Mouse (Mus musculus) CH12.LX (cell line): ENCODE results near the gene Tnik. TPM values are rescaled to one million over a fixed set of nuclear protein-coding genes. Genes with fewer than 3 reads are reported as not detected.

Source experiments
- DNase-seq: peaks from one replicate; pipeline ENCODE4 v3.0.0-alpha.2; 2013; ENCODE audit errors: extremely low read depth
- H3K27ac ChIP-seq: 2 replicates; pipeline ENCODE4 v1.5.1; 2012; ENCODE audit warnings: low read depth, mild to moderate bottlenecking, control low read depth, moderate library complexity; ENCODE audit not compliant: insufficient read depth
- H3K27me3 ChIP-seq: replicated peaks from 2 replicates; pipeline ENCODE3; 2012; ENCODE audit warnings: inconsistent platforms
- H3K36me3 ChIP-seq, 2 experiments: replicated peaks in 1 of 2; 2 replicates each; pipeline versions ENCODE3 to v1.6.1; 2012; ENCODE audit warnings: inconsistent platforms in 1 of 2, low read length in 1 of 2, mild to moderate bottlenecking in 1 of 2, mixed read lengths in 1 of 2, moderate library complexity in 1 of 2; ENCODE audit not compliant: control insufficient read depth in 1 of 2, insufficient read depth in 1 of 2
- H3K4me1 ChIP-seq, 2 experiments: 2 replicates each; pipeline ENCODE4 v1.6.1; 2012; ENCODE audit warnings: inconsistent platforms in 1 of 2, moderate library complexity in 1 of 2; ENCODE audit not compliant: insufficient read depth in 2 of 2, control insufficient read depth in 1 of 2
- H3K4me2 ChIP-seq: 2 replicates; pipeline ENCODE4 v1.6.1; 2012; ENCODE audit warnings: low read depth, mild to moderate bottlenecking, control low read depth; ENCODE audit not compliant: poor library complexity, insufficient read depth, severe bottlenecking
- H3K4me3 ChIP-seq, 3 experiments: fragments of 150-350 bp in 1 of 3; sonication (generic) in 1 of 3; replicated peaks in 1 of 3; 2 replicates each; pipeline versions ENCODE3 to v1.5.1; 2011 to 2012; ENCODE audit warnings: low read depth in 2 of 3, low read length in 2 of 3, mild to moderate bottlenecking in 2 of 3, moderate library complexity in 2 of 3, control low read depth in 1 of 3, improper control_type of control experiment in 1 of 3, inconsistent platforms in 1 of 3, mixed read lengths in 1 of 3; ENCODE audit not compliant: poor library complexity in 1 of 3
- H3K79me2 ChIP-seq: replicated peaks from 2 replicates; pipeline ENCODE4 v1.6.1; 2012; ENCODE audit warnings: mild to moderate bottlenecking, moderate library complexity; ENCODE audit not compliant: control insufficient read depth, poor library complexity, insufficient read depth, severe bottlenecking; ENCODE audit errors: extremely low read depth
- H3K9ac ChIP-seq: 2 replicates; pipeline ENCODE4 v1.6.1; 2012; ENCODE audit warnings: low read depth, mild to moderate bottlenecking, control low read depth, moderate library complexity; ENCODE audit not compliant: insufficient read depth
- H3K9me3 ChIP-seq: replicated peaks from 2 replicates; pipeline ENCODE3; 2012; ENCODE audit warnings: low read length, inconsistent platforms, mixed read lengths
- CHD1 ChIP-seq: IDR thresholded peaks from 2 replicates; pipeline ENCODE4 v1.6.1; 2012; ENCODE audit warnings: low read depth, low read length, improper control_type of control experiment, inconsistent platforms
- EP300 ChIP-seq: IDR thresholded peaks from 2 replicates; pipeline ENCODE4 v1.6.1; 2011; ENCODE audit warnings: low read length, improper control_type of control experiment
- ETS1 ChIP-seq: conservative IDR thresholded peaks from 2 replicates; pipeline ENCODE4 v1.6.1; 2012; ENCODE audit warnings: low read depth, mild to moderate bottlenecking, inconsistent platforms, low read length, improper control_type of control experiment, moderate library complexity
- IRF4 ChIP-seq: IDR thresholded peaks from 2 replicates; pipeline ENCODE4 v1.6.1; 2014; ENCODE audit warnings: low read depth, mild to moderate bottlenecking, inconsistent platforms, low read length, improper control_type of control experiment
- JUN ChIP-seq: IDR thresholded peaks from 2 replicates; pipeline ENCODE4 v1.6.1; 2011; ENCODE audit warnings: low read depth, mild to moderate bottlenecking, low read length, improper control_type of control experiment, moderate library complexity; ENCODE audit not compliant: insufficient read depth
- MAX ChIP-seq: IDR thresholded peaks from 2 replicates; pipeline ENCODE4 v1.6.1; 2011; ENCODE audit warnings: low read length, improper control_type of control experiment
- MAZ ChIP-seq: IDR thresholded peaks from 2 replicates; pipeline ENCODE4 v1.6.1; 2012; ENCODE audit warnings: low read depth, mild to moderate bottlenecking, inconsistent platforms, low read length, improper control_type of control experiment, moderate library complexity
- MYC ChIP-seq: IDR thresholded peaks from 2 replicates; pipeline ENCODE4 v1.6.1; 2011; ENCODE audit warnings: low read depth, mild to moderate bottlenecking, improper control_type of control experiment, low read length
- NRF1 ChIP-seq: IDR thresholded peaks from 2 replicates; pipeline ENCODE4 v1.6.1; 2014; ENCODE audit warnings: low read depth, mild to moderate bottlenecking, inconsistent platforms, low read length, improper control_type of control experiment, moderate library complexity
- PAX5 ChIP-seq: IDR thresholded peaks from 2 replicates; pipeline ENCODE4 v1.6.1; 2012; ENCODE audit warnings: low read length, inconsistent platforms, mixed read lengths
- POLR2AphosphoS2 ChIP-seq: IDR thresholded peaks from 2 replicates; pipeline ENCODE4 v1.6.1; 2011; ENCODE audit warnings: low read depth, low read length, improper control_type of control experiment
- TCF12 ChIP-seq: IDR thresholded peaks from 2 replicates; pipeline ENCODE4 v1.6.1; 2014; ENCODE audit warnings: low read depth, mild to moderate bottlenecking, inconsistent platforms, low read length, improper control_type of control experiment
- ZC3H11A ChIP-seq: IDR thresholded peaks from 2 replicates; pipeline ENCODE4 v1.6.1; 2012; ENCODE audit warnings: low read depth, mild to moderate bottlenecking, inconsistent platforms, low read length, improper control_type of control experiment
- dilution Hi-C: fragments of 300-500 bp; cut with MboI; formaldehyde crosslinking; loops from 2 replicates; pipeline ENCODE4 v1.14.3; 2020; ENCODE audit warnings: low sequenced_read_pairs; ENCODE audit not compliant: extremely low pct_unique_long_range_greater_than_20kb, extremely low pct_ligation_motif_present
- in situ Hi-C: fragments of 300-500 bp; cut with MboI; formaldehyde crosslinking; loops from 3 replicates; pipeline ENCODE4 v1.14.3; 2019; ENCODE audit warnings: low sequenced_read_pairs, low pct_ligation_motif_present, low pct_unique_long_range_greater_than_20kb, mixed read lengths
- polyA plus RNA-seq: library from polyadenylated mRNA; unstranded; fragments of >175 nt; gene quantifications from 2 replicates; pipeline ENCODE4 v1.2.1, GENCODE M21; 2012; ENCODE audit warnings: low read depth; ENCODE audit not compliant: insufficient read length
- total RNA-seq, 2 experiments: library from RNA; depleted of rRNA; stranded (reverse); fragments of 300-350 nt in 1 of 2; fragments of >200 nt in 1 of 2; gene quantifications; 2 replicates each; pipeline ENCODE4 v1.2.3; 2012 to 2014

Tnik gene
- total and polyA plus RNA-seq, 3 experiments, result 0.08 TPM; not detected in 2

DNA sequence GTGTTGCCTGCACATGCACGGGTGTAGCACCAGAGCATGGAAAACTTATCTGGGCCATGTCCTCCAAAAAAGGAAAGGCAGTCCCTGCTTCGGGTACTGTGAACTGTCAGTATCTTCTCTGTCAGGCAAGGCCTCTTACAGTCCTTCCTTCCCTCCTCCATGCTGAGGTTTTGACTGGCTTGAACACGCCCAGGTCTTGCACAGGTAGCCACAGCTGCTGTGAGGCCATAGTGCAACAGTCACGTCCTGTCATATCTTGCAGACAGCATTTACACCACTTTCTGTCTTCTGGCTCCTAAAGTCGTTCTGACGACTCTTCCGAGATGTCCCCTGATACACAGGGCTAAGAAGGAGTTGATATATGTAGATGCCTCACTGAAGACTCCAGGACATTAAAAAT lies 28.8 kb upstream of the Tnik start:
- Histone ChIP-seq H3K9ac (no peak overlapping the region), H3K9me3 (peaks cover 70% of the 10 kb centered on the region), H3K27me3 (no peaks in the 10 kb centered on the region), H3K4me1 (no peaks in the 10 kb centered on the region), H3K4me3 (no peak overlapping the region), H3K4me2 (no peak overlapping the region), H3K79me2 (no peaks in the 10 kb centered on the region), H3K27ac (no peak overlapping the region), H3K36me3 (no peaks in the 10 kb centered on the region)
- DNase-seq, result no peak
- in situ Hi-C loops, result no loop called here
- TF ChIP-seq MYC (no peak), ETS1 (no peak), NRF1 (no peak), ZC3H11A (no peak), MAX (no peak), PAX5 (no peak), CHD1 (no peak)
- dilution Hi-C loops, result no loop called here

DNA sequence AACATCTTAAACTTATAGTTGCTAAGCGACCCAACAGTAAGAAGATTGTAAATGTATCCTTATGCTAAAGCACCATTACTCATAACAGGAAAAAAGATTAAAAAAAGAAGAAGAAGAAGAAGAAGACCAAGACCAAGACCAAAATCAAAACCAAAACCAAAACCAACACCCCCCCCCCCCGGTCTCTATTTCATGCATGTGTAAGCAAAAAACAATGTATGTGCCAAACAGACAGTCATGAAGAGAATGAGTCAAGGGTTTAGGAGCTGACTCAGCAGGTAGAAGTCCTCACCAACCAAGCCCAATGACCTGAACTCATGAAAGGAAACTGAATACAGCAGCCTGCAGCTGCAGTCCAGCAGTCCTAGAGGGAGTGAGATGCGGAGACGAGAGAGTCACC lies 26.3 kb upstream of the Tnik start:
- H3K27ac ChIP-seq, result no peak overlapping the region
- no peaks in the 10 kb centered on the region for H3K27me3 ChIP-seq
- H3K79me2 ChIP-seq, result no peaks in the 10 kb centered on the region
- H3K4me3 ChIP-seq, result no peak overlapping the region
- no peak for TF ChIP-seq EP300
- no peak for TF ChIP-seq TCF12
- TF ChIP-seq, all 38 proteins: peak for 0
- H3K9me3 ChIP-seq, result peaks cover 75% of the 10 kb centered on the region
- in situ Hi-C loops, result no loop called here
- H3K9ac ChIP-seq, result no peak overlapping the region
- H3K4me2 ChIP-seq, result no peak overlapping the region
- dilution Hi-C loops, result no loop called here
- DNase-seq, result no peak
- H3K4me1 ChIP-seq, result no peaks in the 10 kb centered on the region
- no peaks in the 10 kb centered on the region for H3K36me3 ChIP-seq

DNA sequence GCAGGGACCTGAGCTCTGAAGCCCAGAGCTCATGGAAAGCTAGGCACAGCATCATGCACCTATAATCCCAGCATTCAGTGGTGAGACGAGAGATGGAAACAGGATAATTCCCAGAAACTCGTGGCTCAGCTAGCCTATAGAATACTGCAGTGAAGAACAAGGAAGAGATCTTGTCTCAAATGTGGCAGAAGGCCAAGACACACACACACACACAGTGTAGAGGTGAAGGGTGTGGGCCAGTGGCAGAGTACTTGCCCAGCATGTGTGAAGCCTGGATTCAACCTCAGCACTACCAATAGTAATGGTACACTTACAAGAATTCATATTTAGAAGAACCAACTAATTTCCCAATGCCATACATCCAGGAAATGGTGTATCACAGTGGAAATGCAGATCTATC lies 24.9 kb upstream of the Tnik start:
- Histone ChIP-seq H3K36me3 (no peaks in the 10 kb centered on the region), H3K79me2 (no peaks in the 10 kb centered on the region), H3K9ac (no peak overlapping the region), H3K27ac (no peak overlapping the region), H3K4me2 (no peak overlapping the region), H3K4me3 (no peak overlapping the region), H3K4me1 (no peaks in the 10 kb centered on the region), H3K9me3 (peaks cover 72% of the 10 kb centered on the region), H3K27me3 (no peaks in the 10 kb centered on the region)
- in situ Hi-C loops (no loop called here), dilution Hi-C loops (no loop called here)
- no peak for DNase-seq
- TF ChIP-seq JUN (no peak), CHD1 (no peak), POLR2AphosphoS2 (no peak), PAX5 (no peak), MAZ (no peak), IRF4 (no peak)
